Mouse (Mus musculus) layer of hippocampus, adult 9-10 months (tissue): ENCODE results near the gene Smc6.

Experiments used
- DNase-seq: peaks from one replicate; pipeline ENCODE4 v3.0.0; 2022; ENCODE audit warnings: low spot score

Gene Smc6

DNA sequence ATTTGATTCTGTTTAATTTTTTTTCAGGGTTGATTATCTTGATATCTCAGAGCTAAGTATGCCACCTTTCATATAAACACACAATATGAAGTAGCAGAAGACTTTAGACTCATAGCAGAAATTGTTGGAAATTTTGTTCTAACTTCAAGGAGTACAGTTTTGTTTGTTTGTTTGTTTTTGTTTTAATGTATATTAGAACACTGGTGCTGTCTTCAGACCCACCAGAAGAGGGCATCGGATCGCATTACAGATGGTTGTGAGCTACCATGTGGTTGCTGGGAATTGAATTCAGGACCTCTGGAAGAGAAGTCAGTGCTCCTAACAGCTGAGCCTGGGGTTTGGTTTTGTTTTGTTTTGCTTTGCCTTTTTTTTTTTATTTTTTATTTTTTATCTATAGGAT, 20.7 kb downstream of the Smc6 start:
- no peak for DNase-seq

DNA sequence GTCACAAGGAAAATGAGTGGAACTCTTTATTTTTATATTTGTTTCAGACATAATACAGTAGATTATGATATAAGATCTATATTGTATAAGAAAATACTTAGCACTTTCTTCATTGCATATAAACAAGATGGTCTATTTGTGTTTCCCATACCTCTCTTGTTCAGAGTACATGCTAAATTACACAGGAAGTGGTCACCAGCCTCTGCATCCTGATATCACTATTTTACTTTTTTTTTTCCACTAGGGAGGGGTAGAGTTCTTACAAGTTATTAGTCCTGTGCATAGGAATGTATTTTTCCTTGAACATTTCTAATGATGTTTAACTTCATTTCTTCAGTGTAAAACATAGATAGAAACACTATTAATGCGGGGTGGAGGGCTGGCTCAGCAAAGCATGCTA, 35.2 kb downstream of the Smc6 start:
- DNase-seq: no peak

DNA sequence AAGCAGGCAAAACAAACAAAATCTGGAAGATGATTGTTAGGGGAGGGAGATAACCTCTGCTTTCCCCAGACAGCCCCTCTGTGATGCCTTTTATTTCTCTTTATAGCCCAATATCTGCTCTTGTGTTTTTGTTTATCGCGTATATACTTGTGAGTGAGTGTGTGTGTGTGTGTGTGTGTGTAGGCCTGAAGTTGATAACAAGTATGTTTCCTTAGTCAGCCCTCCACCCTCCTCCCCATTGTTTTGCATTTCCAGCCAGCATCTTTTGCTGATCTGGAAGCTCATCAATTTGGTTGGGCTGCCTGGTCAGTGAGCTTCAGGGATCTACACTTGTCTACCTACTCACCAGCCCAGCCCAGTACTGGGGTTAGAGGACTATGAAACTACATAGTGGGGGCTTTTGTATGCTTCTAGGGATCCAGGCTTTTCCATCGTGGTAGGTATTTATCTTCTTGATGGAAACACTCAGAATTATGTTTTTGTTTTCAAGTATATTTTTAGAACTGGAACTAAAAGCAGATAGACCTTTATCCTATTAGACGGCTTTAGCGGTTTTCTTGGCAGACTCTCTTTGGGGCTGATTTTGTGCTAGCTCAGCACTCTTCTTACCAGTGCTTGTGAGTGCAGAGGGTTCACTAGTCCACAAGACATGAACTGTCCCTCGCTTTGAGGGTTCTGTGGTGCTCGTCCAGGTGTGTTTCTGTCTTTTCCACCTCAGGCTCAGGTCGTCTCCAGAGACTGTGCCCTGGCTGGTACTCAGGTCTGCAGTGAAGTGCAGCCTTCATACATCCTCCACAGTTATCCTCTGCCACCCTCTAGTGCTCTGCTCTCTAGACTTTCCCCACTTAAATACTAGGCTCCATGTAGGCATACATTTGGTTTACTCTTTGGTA, 41.3 kb downstream of the Smc6 start:
- no peak for DNase-seq

DNA sequence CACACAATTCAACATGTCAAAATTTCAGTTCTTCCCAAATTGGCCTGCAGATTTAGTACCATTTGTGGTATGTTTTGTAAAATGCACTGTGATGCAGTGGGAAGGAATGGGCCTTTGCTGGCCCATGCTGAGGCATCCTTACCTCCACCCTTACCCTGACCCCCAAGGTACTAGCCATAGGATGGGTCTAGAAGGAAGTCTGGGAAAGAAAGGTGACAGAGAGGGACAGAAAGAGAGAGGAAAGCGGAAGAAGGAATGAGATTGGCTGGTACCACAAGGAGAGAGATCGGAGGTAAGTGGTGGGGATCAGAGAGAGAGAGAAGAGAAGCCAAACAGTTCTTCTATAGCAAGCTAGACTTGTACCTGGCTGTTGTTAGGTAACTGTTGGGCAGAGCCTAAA, 45.4 kb downstream of the Smc6 start:
- DNase-seq: no peak

DNA sequence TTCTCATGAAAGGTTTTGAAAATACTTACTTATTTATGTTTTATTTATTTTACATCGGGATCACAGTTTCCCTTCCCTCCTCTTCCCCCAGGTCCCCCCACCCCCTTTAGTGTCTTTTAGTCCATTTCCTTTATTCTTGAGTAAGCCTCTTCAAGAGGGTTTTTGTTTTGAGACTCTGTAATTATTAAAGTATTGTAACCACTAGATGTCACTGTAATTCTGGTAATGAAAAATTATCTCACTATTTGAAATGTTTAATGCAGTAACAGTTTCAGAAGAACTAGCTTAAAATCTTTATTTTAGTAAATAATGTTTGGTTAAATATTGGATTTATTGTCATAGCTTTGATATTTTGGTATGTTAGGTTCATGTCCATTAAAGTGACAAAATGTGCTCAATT, 48.2 kb downstream of the Smc6 start:
- DNase-seq: no peak

DNA sequence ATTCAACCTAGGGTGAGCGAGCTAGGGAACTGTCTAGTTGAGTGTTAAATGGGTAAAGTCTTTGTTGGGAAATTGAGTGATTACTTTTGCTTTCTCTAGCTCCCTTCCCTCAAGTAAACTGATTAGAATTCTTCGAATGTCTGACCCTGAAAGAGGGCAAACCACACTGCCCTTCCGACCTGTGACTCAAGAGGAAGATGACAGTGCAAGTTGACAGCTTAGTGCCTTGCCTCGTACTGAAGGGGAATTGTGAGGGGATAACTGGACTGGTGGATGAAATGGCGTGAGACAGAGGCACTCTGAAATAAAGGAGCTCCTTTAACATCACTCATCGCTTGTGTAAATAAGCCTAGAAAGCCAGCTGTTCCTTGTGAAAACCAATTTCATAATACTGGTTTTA, 52.0 kb downstream of the Smc6 start:
- no peak for DNase-seq

DNA sequence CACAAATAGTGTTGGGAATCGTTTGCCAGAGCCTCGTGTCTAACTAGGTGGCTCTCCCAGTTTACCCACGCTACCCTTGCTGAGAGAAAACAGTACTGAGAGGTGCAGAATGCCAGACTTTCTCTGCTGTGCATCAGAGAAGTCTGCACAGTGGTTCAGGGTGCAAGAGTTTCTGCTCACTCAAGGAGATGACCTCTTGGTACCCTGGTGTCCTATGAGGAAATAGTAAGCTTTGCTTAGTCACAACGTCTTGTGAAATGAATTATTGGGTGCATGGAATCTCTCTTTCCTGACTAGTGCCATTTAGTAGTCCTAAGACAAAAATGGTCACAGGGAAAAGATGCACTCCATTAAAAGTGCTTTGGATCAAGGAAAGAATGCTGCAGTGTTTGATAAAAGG, 58.8 kb downstream of the Smc6 start:
- no peak for DNase-seq

DNA sequence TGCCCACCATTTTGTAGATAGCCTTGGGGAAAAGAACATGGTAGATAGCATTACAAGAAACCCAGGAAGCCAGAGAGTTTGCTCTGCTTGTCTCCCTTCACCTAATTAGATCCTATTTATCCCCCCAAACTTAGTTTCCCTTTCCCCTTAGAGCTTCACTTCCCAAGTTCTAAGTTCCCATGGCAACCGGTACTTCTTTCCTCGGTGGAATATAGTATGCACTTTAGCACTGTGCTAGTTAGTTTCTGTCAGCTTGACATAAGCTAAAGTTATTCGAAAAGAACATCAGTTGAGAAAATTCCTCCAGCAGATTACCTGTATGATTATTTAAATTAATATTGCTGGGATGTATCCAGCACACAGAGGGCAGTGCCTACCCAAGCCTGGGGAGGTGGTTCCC, 60.8 kb downstream of the Smc6 start:
- no peak for DNase-seq

DNA sequence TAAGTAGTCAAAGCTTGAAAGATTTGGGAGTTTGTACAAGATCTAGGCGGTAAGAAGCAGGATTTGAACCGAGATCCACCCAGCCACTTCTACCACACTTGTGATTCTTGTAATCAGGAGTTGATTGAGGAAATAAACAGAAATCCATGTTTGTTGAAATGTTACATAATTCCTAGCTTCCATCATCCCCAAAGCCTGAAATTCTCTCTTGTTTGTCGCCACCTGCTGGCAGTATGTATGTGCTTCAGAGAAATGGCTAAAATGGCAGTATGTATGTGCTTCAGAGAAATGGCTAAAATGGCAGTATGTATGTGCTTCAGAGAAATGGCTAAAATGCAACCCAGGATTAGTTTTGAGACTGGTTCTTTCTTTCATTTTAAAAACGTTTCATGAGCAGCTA, 71.2 kb downstream of the Smc6 start:
- no peak for DNase-seq

DNA sequence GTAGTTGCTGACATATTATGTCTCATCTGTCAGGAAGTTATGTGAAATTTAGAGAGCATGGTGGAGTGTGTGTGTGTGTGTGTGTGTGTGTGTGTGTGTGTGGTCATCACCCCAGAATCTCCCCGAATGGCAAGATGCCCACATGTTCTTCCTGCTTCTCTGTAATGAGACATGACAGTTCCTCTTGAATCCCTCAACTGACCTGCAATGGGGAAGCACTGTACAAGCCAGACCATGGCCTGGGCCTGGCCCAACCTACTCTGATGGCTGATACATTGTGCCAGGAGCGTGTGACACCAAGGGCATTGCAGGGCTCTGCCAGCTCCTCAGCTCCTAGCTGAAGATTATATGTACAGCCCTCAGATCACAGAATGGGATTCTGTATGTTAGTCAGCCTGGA, 72.6 kb downstream of the Smc6 start:
- no peak for DNase-seq

DNA sequence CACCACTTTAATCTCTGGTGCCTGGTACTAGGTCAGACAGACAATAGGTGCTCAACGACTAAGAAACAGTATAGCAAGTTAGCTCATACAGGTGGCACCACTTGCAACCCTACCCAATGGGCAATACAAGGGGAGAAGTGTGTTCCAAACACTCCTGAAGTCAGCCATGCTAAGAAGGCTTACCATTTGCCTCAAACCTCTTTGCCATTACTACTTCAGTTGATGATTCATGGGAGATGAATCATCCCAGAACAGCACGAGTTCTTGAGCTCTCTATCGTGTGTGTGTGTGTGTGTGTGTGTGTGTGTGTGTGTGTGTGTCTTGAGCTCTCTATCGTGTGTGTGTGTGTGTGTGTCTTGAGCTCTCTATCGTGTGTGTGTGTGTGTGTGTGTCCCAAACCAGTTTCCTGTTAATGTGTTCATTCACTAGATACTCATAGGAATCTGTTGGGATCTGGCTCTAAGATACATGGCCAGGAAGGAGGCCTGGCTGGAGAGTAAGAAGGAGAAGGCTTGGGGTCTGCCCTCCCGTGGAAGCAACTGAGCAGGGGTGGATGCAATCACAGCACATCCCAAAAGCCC, 76.4 kb downstream of the Smc6 start:
- no peak for DNase-seq

DNA sequence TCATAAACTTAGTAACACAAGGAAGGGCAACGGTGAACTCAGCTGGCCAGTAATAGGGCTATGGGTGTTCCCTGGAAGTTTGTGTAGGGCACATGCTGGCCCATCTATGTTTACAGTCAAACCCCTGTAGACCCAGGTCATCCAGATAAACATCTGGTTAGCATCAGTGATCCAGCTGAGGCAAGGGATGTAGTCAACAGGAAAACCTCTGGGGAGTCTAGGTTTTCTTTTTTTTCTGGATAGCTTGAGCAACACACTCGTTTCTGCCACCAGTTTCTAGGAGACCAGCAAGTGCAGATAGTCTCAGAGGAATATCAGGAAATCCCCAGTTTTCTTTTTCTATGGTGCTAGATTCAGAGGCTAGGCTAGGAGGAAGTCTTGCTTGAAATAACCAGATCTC, 80.3 kb downstream of the Smc6 start:
- no peak for DNase-seq

DNA sequence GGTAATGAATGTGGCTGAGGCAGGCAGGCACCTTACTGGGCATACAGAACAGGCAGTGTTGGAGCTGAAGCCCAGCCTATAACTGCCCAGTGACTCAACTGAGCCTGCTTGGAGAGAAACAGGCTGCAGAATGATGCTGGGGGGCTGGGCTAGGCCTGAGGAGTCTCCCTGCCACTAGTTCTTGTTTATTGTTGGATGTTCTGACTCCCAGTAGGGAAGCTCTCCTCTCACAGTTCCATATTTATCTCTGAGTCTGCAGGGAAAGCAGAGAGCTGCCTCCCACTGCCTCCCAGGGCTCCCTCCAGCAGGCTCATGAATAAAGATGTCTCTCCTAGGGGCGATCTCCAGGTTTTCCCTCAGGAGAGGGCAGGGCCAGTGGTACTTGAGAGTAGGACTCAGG, 82.7 kb downstream of the Smc6 start:
- DNase-seq: no peak

DNA sequence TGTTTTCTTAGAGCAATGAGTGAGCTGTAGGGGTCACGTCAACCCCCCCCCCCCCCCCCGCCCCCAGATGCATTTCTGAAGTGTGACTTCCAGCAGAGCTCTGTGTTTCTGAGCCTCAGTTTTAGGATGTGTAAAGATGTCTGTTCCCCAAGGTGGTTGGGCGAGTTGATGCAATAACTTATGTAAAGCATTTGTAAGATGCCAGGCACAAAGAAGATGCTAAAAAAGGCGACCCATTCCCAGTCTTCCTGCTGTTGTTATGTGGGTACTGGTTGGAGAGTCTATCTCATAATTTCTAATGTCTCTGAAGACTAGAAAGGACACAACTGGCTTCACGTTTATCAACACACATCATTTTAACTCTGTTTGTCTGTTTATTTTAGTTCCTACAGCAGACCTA, 84.2 kb downstream of the Smc6 start:
- DNase-seq: no peak

DNA sequence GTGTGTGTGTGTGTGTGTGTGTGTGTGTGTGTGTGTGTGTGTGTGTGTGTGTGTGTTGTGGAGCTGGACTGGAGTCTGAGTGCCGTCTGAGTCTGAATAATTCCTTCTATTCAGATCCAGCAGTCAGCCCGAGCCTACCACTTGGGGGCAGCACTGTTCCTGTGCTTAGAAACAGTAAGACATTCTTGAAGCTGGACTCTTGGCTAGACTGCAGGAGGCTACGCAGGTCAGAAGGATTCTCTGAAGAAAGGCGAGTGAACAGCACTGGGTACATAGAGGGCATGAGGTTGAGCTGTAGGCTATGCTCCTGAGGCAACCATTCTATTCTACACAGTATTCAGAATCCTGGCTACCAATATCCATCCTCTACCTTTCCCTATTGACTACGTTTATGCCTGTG, 85.2 kb downstream of the Smc6 start:
- peak; percentile 78 for DNase-seq

DNA sequence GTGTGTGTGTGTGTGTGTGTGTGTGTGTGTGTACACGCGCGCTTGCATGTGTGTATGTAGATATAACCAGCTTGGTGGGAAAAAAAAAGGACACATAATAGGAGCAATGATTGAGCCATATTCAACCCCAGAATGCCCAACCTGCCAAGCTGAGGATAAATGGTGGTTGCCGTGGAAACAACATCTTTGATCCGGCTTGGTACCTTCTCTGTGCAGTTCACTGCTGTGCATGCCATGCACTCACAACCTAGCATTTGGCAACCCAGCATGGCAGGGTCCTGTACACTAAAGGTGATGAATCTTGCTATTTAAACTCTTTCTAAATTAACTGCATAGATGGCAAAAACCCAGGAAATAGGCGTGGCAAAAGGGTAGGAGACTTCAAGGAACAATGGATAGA, 96.7 kb downstream of the Smc6 start:
- no peak for DNase-seq

DNA sequence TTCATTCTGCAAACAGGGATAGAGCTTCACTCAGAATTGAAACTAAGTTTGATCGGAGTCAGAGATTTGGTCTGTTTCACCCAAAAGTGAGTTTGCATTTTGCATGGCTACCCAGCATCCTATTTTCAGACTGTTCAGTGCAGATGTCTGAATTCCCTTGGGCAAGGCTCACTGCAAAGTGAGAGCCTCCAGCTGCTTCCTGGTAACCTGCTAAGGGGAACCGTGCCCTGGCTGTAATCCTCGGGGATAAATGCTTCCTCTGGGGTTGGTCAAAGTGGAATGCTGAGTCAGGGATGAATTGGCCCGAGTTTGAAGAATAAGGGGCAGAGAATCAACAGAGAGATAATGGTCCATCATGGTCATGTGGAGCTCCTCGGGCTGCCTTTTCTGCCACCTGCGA, 99.2 kb downstream of the Smc6 start:
- no peak for DNase-seq

DNA sequence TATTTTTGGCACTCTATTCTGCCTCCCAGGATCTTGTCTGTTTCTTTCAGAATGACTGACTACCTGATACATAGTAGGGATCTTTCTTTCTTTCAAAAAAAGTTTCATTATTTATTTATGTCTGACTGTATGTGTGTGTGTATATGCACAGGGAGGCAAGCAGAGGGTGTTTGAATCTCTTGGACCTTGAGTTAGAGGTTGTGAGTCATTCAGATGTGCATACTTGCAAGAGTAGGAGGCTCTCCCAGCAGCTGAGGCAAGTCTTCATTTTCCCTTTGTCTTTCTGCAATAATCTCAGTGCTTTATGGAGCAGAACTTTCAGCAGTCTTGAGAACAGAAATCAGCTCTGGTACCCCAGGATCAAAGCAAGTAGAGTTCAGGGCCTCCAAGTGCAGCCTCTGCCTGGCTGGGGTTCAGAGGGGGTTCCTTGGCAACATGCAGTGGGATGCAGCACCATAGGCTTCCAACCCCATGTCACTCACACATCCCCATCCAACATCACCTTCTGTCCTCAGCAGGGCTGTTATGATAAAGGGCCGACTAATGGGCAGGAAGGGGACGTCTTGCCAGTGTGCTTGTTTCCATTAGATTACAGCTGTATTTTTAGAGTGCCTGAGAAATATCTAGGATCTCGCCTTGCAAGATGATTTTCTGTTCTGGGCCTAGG, 101.5 kb downstream of the Smc6 start:
- DNase-seq: no peak
